Comparison of ENCODE assay signal across 12 mouse cellular contexts in genomic region chr17:16051713-16052112, GRCm38 (mm10).
A peak's percentile ranks its signal among the peaks of the same experiment; 100 is the strongest.
DNase-seq lines count a peak whose midpoint lies in the region; ATAC-seq and TF ChIP-seq lines count a peak whose summit lies in the region.
"Had no signal": no experiment of that assay in that cellular context is flagged by ENCODE, and none has a peak within 500 bp of the region (broad histone marks: within the 10 kb centered on the region; RNA-seq: fewer than 3 reads in every experiment).

No protein-coding gene starts in this region.

- no peak for ATAC-seq in stomach, postnatal 0 days (ENCODE audit: low FRiP score, low TSS enrichment)
- no peak for ATAC-seq in erythroid progenitor cell, adult 5-6 weeks (replicated peaks; ENCODE audit: low FRiP score, poor library complexity, severe bottlenecking)
- ATAC-seq in forebrain, postnatal 0 days, result no peak

- no peak for TF ChIP-seq POLR2A in liver, adult 2 months (IDR thresholded peaks at IDR 0.05; ENCODE audit: extremely low read depth, insufficient read depth, low read length)

- no peak overlapping the region for H3K27ac ChIP-seq in liver, adult 2 months (replicated peaks; ENCODE audit: insufficient read depth, low read depth, low read length)
- peak overlapping the region; percentile 24; the same call in 1 of the 2 replicates for H3K27ac ChIP-seq in stomach, postnatal 0 days (replicated peaks)
- H3K27ac ChIP-seq in layer of hippocampus, adult 2 months, result no peak overlapping the region
- no peak overlapping the region for H3K27ac ChIP-seq in forebrain, postnatal 0 days (ENCODE audit: low read depth, low read length)
- H3K27ac ChIP-seq: heart, embryonic 15.5 days; macrophage had no signal

- H3K9ac ChIP-seq in liver, adult 2 months (ENCODE audit: low read depth, low read length), result no peak overlapping the region
- no peak overlapping the region for H3K9ac ChIP-seq in stomach, postnatal 0 days (ENCODE audit: low read length)
- H3K9ac ChIP-seq in forebrain, postnatal 0 days, result no peak overlapping the region
- H3K9ac ChIP-seq: heart, embryonic 15.5 days had no signal

- H3K9me3 ChIP-seq in stomach, postnatal 0 days (ENCODE audit: control insufficient read depth, low read length), result no peaks in the 10 kb centered on the region
- H3K9me3 ChIP-seq in forebrain, postnatal 0 days (ENCODE audit: low read length), result no peaks in the 10 kb centered on the region
- H3K9me3 ChIP-seq: heart, embryonic 15.5 days had no signal

- no peaks in the 10 kb centered on the region for H3K27me3 ChIP-seq in liver, adult 2 months (ENCODE audit: control insufficient read depth, insufficient read depth, low read length)
- no peaks in the 10 kb centered on the region for H3K27me3 ChIP-seq in stomach, postnatal 0 days (ENCODE audit: control insufficient read depth, insufficient read depth, low read length)
- H3K27me3 ChIP-seq in forebrain, postnatal 0 days (ENCODE audit: insufficient read depth, low read length), result no peaks in the 10 kb centered on the region
- H3K27me3 ChIP-seq: heart, embryonic 15.5 days had no signal

- 59% methylated on average over 5 of the region's 5 CpGs for WGBS in liver, adult 2 months
- 9% methylated on average over 5 of the region's 5 CpGs for WGBS in large intestine, adult 2 months
- WGBS in stomach, postnatal 0 days, result 37% methylated on average over 5 of the region's 5 CpGs
- WGBS in forebrain, postnatal 0 days, result 81% methylated on average over 5 of the region's 5 CpGs

- H3K4me2 ChIP-seq in stomach, postnatal 0 days (replicated peaks; ENCODE audit: low read depth), result no peak overlapping the region
- no peak overlapping the region for H3K4me2 ChIP-seq in forebrain, postnatal 0 days (ENCODE audit: low read depth)
- H3K4me2 ChIP-seq: heart, embryonic 15.5 days had no signal

- no peaks in the 10 kb centered on the region for H3K79me2 ChIP-seq in liver, adult 2 months (ENCODE audit: control insufficient read depth, insufficient read depth, low read length)

- no peaks in the 10 kb centered on the region for H3K4me1 ChIP-seq in liver, adult 2 months (ENCODE audit: control insufficient read depth, insufficient read depth, low read length)
- no peaks in the 10 kb centered on the region for H3K4me1 ChIP-seq in stomach, postnatal 0 days (replicated peaks; ENCODE audit: control insufficient read depth, insufficient read depth)
- H3K4me1 ChIP-seq in forebrain, postnatal 0 days (ENCODE audit: insufficient read depth), result no peaks in the 10 kb centered on the region

- no peaks in the 10 kb centered on the region for H3K36me3 ChIP-seq in liver, adult 2 months (ENCODE audit: control insufficient read depth, insufficient read depth, low read length)
- no peaks in the 10 kb centered on the region for H3K36me3 ChIP-seq in stomach, postnatal 0 days (ENCODE audit: control insufficient read depth, insufficient read depth, low read length)
- no peaks in the 10 kb centered on the region for H3K36me3 ChIP-seq in forebrain, postnatal 0 days (ENCODE audit: insufficient read depth)
- H3K36me3 ChIP-seq: heart, embryonic 15.5 days had no signal

- DNase-seq in liver, adult 2 months (ENCODE audit: extremely low read depth, low read depth, low spot score), result peak; percentile 36
- DNase-seq in liver, result no peak
- DNase-seq in fibroblast of lung, adult 2 months (ENCODE audit: low read depth), result peak; percentile 61
- peak; percentile 43 for DNase-seq in large intestine, adult 2 months (ENCODE audit: low read depth, low spot score)
- no peak for DNase-seq in stomach, postnatal 0 days (ENCODE audit: low spot score)
- DNase-seq in layer of hippocampus, adult 2 months (ENCODE audit: low spot score in 2 of 2), result no peak
- DNase-seq in forebrain, postnatal 0 days, result no peak
- DNase-seq: cerebellum, adult 9-10 months; right cerebral cortex, postnatal 14 days had no signal

- no peak for TF ChIP-seq CTCF in liver, adult 2 months (IDR thresholded peaks at IDR 0.05; ENCODE audit: low read depth, low read length)
- no peak for TF ChIP-seq CTCF in stomach, postnatal 0 days (IDR thresholded peaks at IDR 0.05; ENCODE audit: low read depth)
- TF ChIP-seq CTCF in layer of hippocampus, adult 2 months (conservative IDR thresholded peaks at IDR 0.05), result no peak
- no peak for TF ChIP-seq CTCF in forebrain, postnatal 0 days (IDR thresholded peaks at IDR 0.05; ENCODE audit: low read depth)

- H3K4me3 ChIP-seq in liver, adult 2 months (ENCODE audit: insufficient read depth, low read depth, low read length), result no peak overlapping the region
- H3K4me3 ChIP-seq in stomach, postnatal 0 days (ENCODE audit: low read depth, low read length), result no peak overlapping the region
- H3K4me3 ChIP-seq in layer of hippocampus, adult 2 months, result no peak overlapping the region
- H3K4me3 ChIP-seq in forebrain, postnatal 0 days (ENCODE audit: low read depth, low read length), result no peak overlapping the region
- H3K4me3 ChIP-seq: heart, embryonic 15.5 days had no signal

- no peak for TF ChIP-seq EP300 in stomach, postnatal 0 days (optimal IDR thresholded peaks at IDR 0.05)

Comparison
In these comparisons a context has a peak if more than half of its experiments do, and no peak if none do; other contexts are left out.
1. DNase-seq: peak in liver, adult 2 months (single experiment), fibroblast of lung, adult 2 months (single experiment) and large intestine, adult 2 months (single experiment); none in liver (single experiment), stomach, postnatal 0 days (single experiment), layer of hippocampus, adult 2 months (0 of 2) and forebrain, postnatal 0 days (single experiment).